Mouse (Mus musculus) forebrain, embryonic 12.5 days (tissue): ENCODE data around the gene Eppin. TPM values are rescaled to one million over a fixed set of nuclear protein-coding genes. Genes with fewer than 3 reads are reported as not detected.
"Not testable (repeated sequence)": the region's sequence is repeated elsewhere in the genome, so short reads cannot be mapped to it uniquely, and the experiment has no call there.

Experiments
- ATAC-seq: fragments of 200-750 bp; cut with Nextera tagmentation; 2 replicates; pipeline ENCODE4 v1.8.0; 2017; ENCODE audit warnings: moderate TSS enrichment; ENCODE audit not compliant: low FRiP score
- H3K27ac ChIP-seq: fragments of 300-500 bp; sonication (generic); 2 replicates; pipeline ENCODE4 v1.5.1; 2016; ENCODE audit warnings: mild to moderate bottlenecking
- H3K27me3 ChIP-seq: fragments of 300-500 bp; sonication (generic); 2 replicates; pipeline ENCODE4 v1.6.1; 2016; ENCODE audit warnings: mild to moderate bottlenecking
- H3K36me3 ChIP-seq: fragments of 300-500 bp; sonication (generic); replicated peaks from 2 replicates; pipeline ENCODE4 v1.6.1; 2016; ENCODE audit warnings: mild to moderate bottlenecking
- H3K4me1 ChIP-seq: fragments of 300-500 bp; sonication (generic); 2 replicates; pipeline ENCODE4 v1.6.1; 2016
- H3K4me2 ChIP-seq: fragments of 300-500 bp; sonication (generic); 2 replicates; pipeline ENCODE4 v1.6.1; 2016; ENCODE audit warnings: mild to moderate bottlenecking, moderate library complexity
- H3K4me3 ChIP-seq: fragments of 300-500 bp; sonication (generic); replicated peaks from 2 replicates; pipeline ENCODE4 v1.5.1; 2016; ENCODE audit warnings: mild to moderate bottlenecking
- H3K9ac ChIP-seq: fragments of 300-500 bp; sonication (generic); 2 replicates; pipeline ENCODE4 v1.6.1; 2016; ENCODE audit warnings: mild to moderate bottlenecking
- H3K9me3 ChIP-seq: fragments of 300-500 bp; sonication (generic); 2 replicates; pipeline ENCODE4 v1.6.1; 2016
- WGBS: fragments of 180-500 bp; shearing (Covaris S2); methylation state at CpG from one replicate; pipeline ENCODE4 v1.1.7; 2016; 5-methylcytosine and 5-hydroxymethylcytosine counted together
- polyA plus RNA-seq: library from polyadenylated mRNA; unstranded; fragments of >200 nt; fragmentation: Nextera tagmentation; extraction: Ambion mirVana; gene quantifications from 2 replicates; pipeline ENCODE4 v1.2.1, GENCODE M21; 2016

Eppin gene
- polyA plus RNA-seq, 1 experiment from 2014 or later, result not detected

GRCm38 (mm10) chr2:164592014-164592413, 1.4 kb downstream of the Eppin start:
- H3K27me3 ChIP-seq, result no peaks in the 10 kb centered on the region
- no peak overlapping the region for H3K4me2 ChIP-seq
- no peak overlapping the region for H3K4me3 ChIP-seq
- 11% methylated on average over 4 of the region's 4 CpGs for WGBS
- H3K27ac ChIP-seq, result no peak overlapping the region
- no peak overlapping the region for H3K9ac ChIP-seq
- no peaks in the 10 kb centered on the region for H3K9me3 ChIP-seq
- H3K36me3 ChIP-seq, result no peaks in the 10 kb centered on the region
- ATAC-seq, result peak; percentile 49; the same call in 1 of the 2 replicates
- H3K4me1 ChIP-seq, result no peaks in the 10 kb centered on the region

- not testable (repeated sequence) for H3K4me1 ChIP-seq, H3K4me2 ChIP-seq, H3K36me3 ChIP-seq, H3K9ac ChIP-seq, H3K4me3 ChIP-seq, ATAC-seq, H3K27ac ChIP-seq, H3K9me3 ChIP-seq, H3K27me3 ChIP-seq
- WGBS, result 71% methylated on average over 13 of the region's 13 CpGs
These were observed 8.2 kb downstream of the Eppin start, which contains the start of gene Wfdc6a for GRCm38 (mm10) chr2:164585025-164585725. Gene Wfdc6a (minus strand): TSS chr2:164585447.

DNA sequence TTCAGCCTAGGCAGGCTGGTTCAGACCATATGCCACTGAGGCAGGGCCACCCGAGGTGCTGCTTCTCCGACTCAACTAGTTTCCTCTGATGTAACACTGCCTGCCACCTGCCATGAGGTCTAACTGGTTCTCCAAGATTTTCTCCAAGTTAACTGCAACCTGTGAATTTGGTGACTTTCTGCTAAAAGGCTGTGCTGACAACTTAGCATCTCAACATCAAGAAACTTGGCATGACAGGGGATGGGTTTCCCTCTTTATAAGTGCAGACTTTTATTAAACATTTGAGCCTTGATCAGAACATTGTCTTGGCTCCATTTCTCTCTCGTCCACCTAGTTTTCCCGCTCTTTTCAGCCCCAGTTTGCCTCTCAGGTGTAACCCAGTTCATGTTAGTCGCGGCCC, 20.0 kb downstream of the Eppin start, which contains the start of gene Spint3:
Spint3 (minus strand) TSS at position 101 of the 400 bp plus-strand sequence.
- not testable (repeated sequence) for H3K27ac ChIP-seq, H3K4me1 ChIP-seq, ATAC-seq, H3K9ac ChIP-seq, H3K4me2 ChIP-seq, H3K36me3 ChIP-seq, H3K27me3 ChIP-seq, H3K9me3 ChIP-seq, H3K4me3 ChIP-seq
- 83% methylated on average over 6 of the region's 6 CpGs for WGBS

GRCm38 (mm10) chr2:164567460-164567859, 25.9 kb downstream of the Eppin start:
- no peak for ATAC-seq
- Histone ChIP-seq H3K36me3 (no peaks in the 10 kb centered on the region; the same call in 1 of the 2 replicates), H3K4me3 (no peak overlapping the region), H3K9me3 (no peaks in the 10 kb centered on the region), H3K4me2 (no peak overlapping the region), H3K9ac (no peak overlapping the region), H3K27ac (no peak overlapping the region), H3K27me3 (peaks cover 5% of the 10 kb centered on the region; the same call in 1 of the 2 replicates), H3K4me1 (peaks cover 18% of the 10 kb centered on the region)
- 90% methylated on average over 5 of the region's 5 CpGs for WGBS

GRCm38 (mm10) chr2:164566997-164567396, 26.4 kb downstream of the Eppin start:
- H3K9ac ChIP-seq, result no peak overlapping the region
- H3K9me3 ChIP-seq, result no peaks in the 10 kb centered on the region
- peaks cover 21% of the 10 kb centered on the region for H3K4me1 ChIP-seq
- no peaks in the 10 kb centered on the region; the same call in 1 of the 2 replicates for H3K36me3 ChIP-seq
- no peak overlapping the region for H3K27ac ChIP-seq
- peaks cover 9% of the 10 kb centered on the region; the same call in 1 of the 2 replicates for H3K27me3 ChIP-seq
- no peak for ATAC-seq
- WGBS, result 89% methylated on average over 2 of the region's 2 CpGs
- no peak overlapping the region for H3K4me2 ChIP-seq
- H3K4me3 ChIP-seq, result no peak overlapping the region

DNA sequence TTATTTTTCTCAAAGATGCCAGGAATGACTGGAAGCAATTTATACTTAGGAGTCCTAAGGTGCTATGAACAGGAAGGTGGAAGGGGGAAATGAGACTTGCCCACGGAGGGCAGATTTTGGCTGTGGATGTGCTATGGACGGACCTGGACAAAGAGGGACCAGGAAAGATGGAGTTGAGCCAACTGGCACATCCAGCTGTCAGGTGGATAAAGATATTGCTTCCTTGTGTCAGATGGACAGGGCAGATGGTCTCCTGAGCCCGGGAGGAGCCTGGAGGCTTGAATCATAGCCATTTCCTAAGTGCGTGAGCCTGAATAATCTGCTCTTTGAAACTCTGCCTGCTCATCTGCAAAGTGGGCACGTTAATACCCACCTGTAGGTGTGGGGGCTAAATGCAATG, 29.0 kb downstream of the Eppin start:
- WGBS, result 75% methylated on average over 5 of the region's 5 CpGs
- H3K36me3 ChIP-seq, result no peaks in the 10 kb centered on the region; the same call in 1 of the 2 replicates
- H3K4me1 ChIP-seq, result peaks cover 21% of the 10 kb centered on the region
- H3K27ac ChIP-seq, result no peak overlapping the region
- no peak for ATAC-seq
- H3K4me2 ChIP-seq, result peak overlapping the region; percentile 91; the same call in 1 of the 2 replicates
- peaks cover 16% of the 10 kb centered on the region; the same call in 1 of the 2 replicates for H3K27me3 ChIP-seq
- no peaks in the 10 kb centered on the region for H3K9me3 ChIP-seq
- no peak overlapping the region for H3K4me3 ChIP-seq
- H3K9ac ChIP-seq, result peak overlapping the region; percentile 65; the same call in 1 of the 2 replicates

DNA sequence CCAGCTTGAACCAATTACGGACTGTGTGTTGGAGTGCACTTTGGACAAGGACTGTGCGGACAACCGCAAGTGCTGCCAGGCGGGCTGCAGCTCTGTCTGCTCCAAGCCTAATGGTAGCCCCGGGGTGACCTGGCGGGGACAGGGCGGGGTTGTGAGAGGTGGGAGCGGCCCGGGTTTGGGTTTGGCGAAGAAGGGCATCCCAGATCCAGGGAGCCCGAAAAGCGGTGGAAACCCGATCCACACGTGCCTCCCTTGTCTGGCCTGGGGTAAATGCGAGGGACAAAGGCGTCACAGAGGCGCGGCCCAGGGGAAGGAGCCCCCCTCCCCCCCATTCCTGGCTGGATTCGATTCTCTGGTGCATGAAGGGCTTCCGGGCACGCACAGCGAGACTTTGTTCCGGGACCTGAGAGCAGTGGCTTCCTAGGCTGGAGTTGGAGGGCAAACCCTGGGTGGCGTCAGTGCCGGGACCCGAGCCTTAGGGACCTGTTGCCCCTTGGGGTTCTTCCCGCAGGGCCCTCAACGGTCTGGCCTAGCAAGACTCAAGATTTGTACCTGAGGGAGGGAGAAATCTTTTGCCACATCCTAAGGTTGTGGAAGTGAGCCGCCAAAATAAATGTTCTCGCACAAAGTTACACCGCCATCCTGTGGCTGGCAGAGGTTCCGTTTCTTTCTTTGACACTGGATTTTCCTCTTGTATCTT, 29.9 kb downstream of the Eppin start:
- Histone ChIP-seq H3K9ac (peak overlapping the region; percentile 65), H3K27ac (no peak overlapping the region), H3K4me3 (peak overlapping the region; percentile 44), H3K9me3 (no peaks in the 10 kb centered on the region), H3K27me3 (peaks cover 16% of the 10 kb centered on the region; the same call in 1 of the 2 replicates), H3K4me2 (peak overlapping the region; percentile 91), H3K36me3 (no peaks in the 10 kb centered on the region; the same call in 1 of the 2 replicates), H3K4me1 (peaks cover 21% of the 10 kb centered on the region)
- ATAC-seq, result peak; percentile 67; the same call in 1 of the 2 replicates
- WGBS, result under 1% methylated on average over 32 of the region's 32 CpGs

GRCm38 (mm10) chr2:164562391-164563188, 30.8 kb downstream of the Eppin start, which contains the start of gene Wfdc2:
Gene Wfdc2 (plus strand): TSS chr2:164562413.
- Histone ChIP-seq H3K27ac (no peak within 1 kb of the TSS), H3K4me2 (peak within 1 kb of the TSS; percentile 91), H3K4me1 (peaks cover 21% of the 10 kb centered on the region), H3K27me3 (peaks cover 16% of the 10 kb centered on the region; the same call in 1 of the 2 replicates), H3K9ac (peak within 1 kb of the TSS; percentile 65), H3K36me3 (no peaks in the 10 kb centered on the region; the same call in 1 of the 2 replicates), H3K9me3 (no peaks in the 10 kb centered on the region), H3K4me3 (peak within 1 kb of the TSS; percentile 44)
- WGBS, result 2% methylated on average over 24 of the region's 24 CpGs
- peak; percentile 53; the same call in 1 of the 2 replicates for ATAC-seq

- Histone ChIP-seq H3K9ac (no peak overlapping the region), H3K4me1 (peaks cover 21% of the 10 kb centered on the region), H3K36me3 (no peaks in the 10 kb centered on the region), H3K9me3 (no peaks in the 10 kb centered on the region), H3K4me3 (no peak overlapping the region), H3K27ac (no peak overlapping the region), H3K27me3 (peaks cover 16% of the 10 kb centered on the region), H3K4me2 (no peak overlapping the region)
- no peak for ATAC-seq
- 91% methylated on average over 8 of the region's 8 CpGs for WGBS
These were observed 33.3 kb downstream of the Eppin start for GRCm38 (mm10) chr2:164560106-164560505.

GRCm38 (mm10) chr2:164558991-164559645, 34.3 kb downstream of the Eppin start:
- Histone ChIP-seq H3K4me2 (no peak overlapping the region), H3K9me3 (no peaks in the 10 kb centered on the region)

GRCm38 (mm10) chr2:164558426-164558825, 35.0 kb downstream of the Eppin start:
- Histone ChIP-seq H3K4me3 (no peak overlapping the region), H3K27ac (no peak overlapping the region), H3K4me2 (no peak overlapping the region), H3K4me1 (peaks cover 13% of the 10 kb centered on the region), H3K9me3 (no peaks in the 10 kb centered on the region), H3K27me3 (peaks cover 16% of the 10 kb centered on the region), H3K9ac (no peak overlapping the region), H3K36me3 (no peaks in the 10 kb centered on the region)
- ATAC-seq, result no peak
- WGBS, result 84% methylated on average over 8 of the region's 8 CpGs

More at GRCm38 (mm10) chr2:164558991-164559645, 34.3 kb downstream of the Eppin start:
- H3K27ac ChIP-seq, result no peak overlapping the region
- no peaks in the 10 kb centered on the region for H3K36me3 ChIP-seq
- H3K4me3 ChIP-seq, result no peak overlapping the region
- WGBS, result 52% methylated on average over 16 of the region's 16 CpGs
- ATAC-seq, result no peak
- H3K27me3 ChIP-seq, result peaks cover 16% of the 10 kb centered on the region
- peaks cover 20% of the 10 kb centered on the region for H3K4me1 ChIP-seq
- H3K9ac ChIP-seq, result no peak overlapping the region
